Mouse (Mus musculus): ENCODE data around the gene Rasal1.

The Rasal1 gene

GRCm38 (mm10) chr5:120656281-120656751 lies 7.7 kb downstream of the Rasal1 start:
- no peak for DNase-seq (ENCODE audit: low read depth)

GRCm38 (mm10) chr5:120660816-120661215 lies 12.2 kb downstream of the Rasal1 start:
- no peak for DNase-seq (ENCODE audit: low read depth)

- no peak for DNase-seq (ENCODE audit: low read depth)
Measured at GRCm38 (mm10) chr5:120664888-120665287, 16.3 kb downstream of the Rasal1 start.

- DNase-seq (ENCODE audit: low read depth), result no peak
Measured at GRCm38 (mm10) chr5:120668761-120669160, 20.1 kb downstream of the Rasal1 start.

GRCm38 (mm10) chr5:120670132-120670531 lies 21.5 kb downstream of the Rasal1 start:
- no peak for DNase-seq (ENCODE audit: low read depth)

GRCm38 (mm10) chr5:120671865-120672264 lies 23.3 kb downstream of the Rasal1 start:
- no peak for DNase-seq (ENCODE audit: low read depth)

- no peak for DNase-seq (ENCODE audit: low read depth)
Measured at GRCm38 (mm10) chr5:120673626-120674025, 25.0 kb downstream of the Rasal1 start.

- DNase-seq (ENCODE audit: low read depth), result no peak
Measured at GRCm38 (mm10) chr5:120674229-120675145, 25.9 kb downstream of the Rasal1 start.

- DNase-seq (ENCODE audit: low read depth), result no peak
Measured at GRCm38 (mm10) chr5:120677516-120677915, 28.9 kb downstream of the Rasal1 start.

GRCm38 (mm10) chr5:120679676-120680555 lies 31.3 kb downstream of the Rasal1 start:
- peak; percentile 33 for DNase-seq (ENCODE audit: low read depth)

GRCm38 (mm10) chr5:120680918-120681317 lies 32.3 kb downstream of the Rasal1 start:
- no peak for DNase-seq (ENCODE audit: low read depth)

GRCm38 (mm10) chr5:120682982-120683771 lies 34.6 kb downstream of the Rasal1 start:
- no peak for DNase-seq (ENCODE audit: low read depth)

GRCm38 (mm10) chr5:120685678-120686077 lies 37.1 kb downstream of the Rasal1 start:
- no peak for DNase-seq (ENCODE audit: low read depth)

GRCm38 (mm10) chr5:120686749-120687483 lies 38.3 kb downstream of the Rasal1 start:
- DNase-seq (ENCODE audit: low read depth), result no peak

GRCm38 (mm10) chr5:120687484-120687851 lies 38.9 kb downstream of the Rasal1 start:
- no peak for DNase-seq (ENCODE audit: low read depth)

- DNase-seq (ENCODE audit: low read depth), result no peak
Measured at GRCm38 (mm10) chr5:120687897-120688296, 39.3 kb downstream of the Rasal1 start.

GRCm38 (mm10) chr5:120688434-120688833 lies 39.8 kb downstream of the Rasal1 start:
- no peak for DNase-seq (ENCODE audit: low read depth)

GRCm38 (mm10) chr5:120690417-120690816 lies 41.8 kb downstream of the Rasal1 start:
- DNase-seq (ENCODE audit: low read depth), result no peak

GRCm38 (mm10) chr5:120692034-120692433 lies 43.4 kb downstream of the Rasal1 start:
- no peak for DNase-seq (ENCODE audit: low read depth)

GRCm38 (mm10) chr5:120693931-120694694 lies 45.5 kb downstream of the Rasal1 start:
- DNase-seq (ENCODE audit: low read depth), result no peak

Measured in c-Kit-positive CD71-negative TER-119-negative erythroid progenitor cells, embryonic 14.5 days (primary cell).